ENCODE assay signal across 8 mouse cellular contexts in genomic region chrX:166477393-166477792, GRCm38 (mm10). TPM values are rescaled to one million over a fixed set of nuclear protein-coding genes. Genes with fewer than 3 reads are reported as not detected.
DNase-seq lines count a peak whose midpoint lies in the region; ATAC-seq lines count a peak whose summit lies in the region.

No protein-coding gene starts in this region.

- no peak for DNase-seq in kidney, adult 18-20 months
- no peak for DNase-seq in ovary, adult 18-20 months (ENCODE audit: low spot score)
- no peak for DNase-seq in layer of hippocampus, adult 11-12 months (ENCODE audit: low spot score)
- no peak for DNase-seq in left cerebral cortex, adult 9 months (ENCODE audit: low spot score in 2 of 2)

- peak overlapping the region; percentile 63 for H3K4me3 ChIP-seq in kidney, embryonic 15.5 days (replicated peaks)
- H3K4me3 ChIP-seq in embryonic facial prominence, embryonic 12.5 days: 0 out of 2 replicates have a peak overlapping the region, but pooled peaks have one; percentile 10
- H3K4me3 ChIP-seq in hindbrain, embryonic 16.5 days (ENCODE audit: low read length): peak overlapping the region; percentile 14; the same call in 1 of the 2 replicates
- H3K4me3 ChIP-seq in midbrain, embryonic 13.5 days (replicated peaks): no peak overlapping the region

- no peak for ATAC-seq in kidney, embryonic 15.5 days (replicated peaks; ENCODE audit: low FRiP score)
- ATAC-seq in embryonic facial prominence, embryonic 12.5 days (ENCODE audit: insufficient number of reproducible peaks, insufficient read depth, low FRiP score, low TSS enrichment): no peak
- ATAC-seq in hindbrain, embryonic 16.5 days: no peak
- no peak for ATAC-seq in midbrain, embryonic 13.5 days

- H3K9me3 ChIP-seq in kidney, embryonic 15.5 days (replicated peaks): no peaks in the 10 kb centered on the region
- no peaks in the 10 kb centered on the region for H3K9me3 ChIP-seq in embryonic facial prominence, embryonic 12.5 days
- H3K9me3 ChIP-seq in hindbrain, embryonic 16.5 days (ENCODE audit: control insufficient read depth, low read length): no peaks in the 10 kb centered on the region
- no peaks in the 10 kb centered on the region for H3K9me3 ChIP-seq in midbrain, embryonic 13.5 days

- H3K27ac ChIP-seq in kidney, embryonic 15.5 days: no peak overlapping the region
- H3K27ac ChIP-seq in embryonic facial prominence, embryonic 12.5 days: no peak overlapping the region
- no peak overlapping the region for H3K27ac ChIP-seq in hindbrain, embryonic 16.5 days (ENCODE audit: low read depth, low read length)
- no peak overlapping the region for H3K27ac ChIP-seq in midbrain, embryonic 13.5 days

- 45% methylated on average over 6 of the region's 6 CpGs for WGBS in kidney, embryonic 15.5 days
- WGBS in embryonic facial prominence, embryonic 12.5 days: 62% methylated on average over 6 of the region's 6 CpGs
- 62% methylated on average over 6 of the region's 6 CpGs for WGBS in hindbrain, embryonic 16.5 days
- WGBS in midbrain, embryonic 13.5 days: 78% methylated on average over 6 of the region's 6 CpGs

- no peak overlapping the region for H3K9ac ChIP-seq in kidney, embryonic 15.5 days
- H3K9ac ChIP-seq in embryonic facial prominence, embryonic 12.5 days: no peak overlapping the region
- H3K9ac ChIP-seq in hindbrain, embryonic 16.5 days (ENCODE audit: low read depth, low read length): no peak overlapping the region; the same call in 1 of the 2 replicates
- H3K9ac ChIP-seq in midbrain, embryonic 13.5 days (replicated peaks): no peak overlapping the region

- peak overlapping the region; percentile 59 for H3K4me2 ChIP-seq in kidney, embryonic 15.5 days
- peak overlapping the region; percentile 53 for H3K4me2 ChIP-seq in embryonic facial prominence, embryonic 12.5 days (replicated peaks)
- H3K4me2 ChIP-seq in hindbrain, embryonic 16.5 days (ENCODE audit: low read length): peak overlapping the region; percentile 61
- peak overlapping the region; percentile 64 for H3K4me2 ChIP-seq in midbrain, embryonic 13.5 days (replicated peaks)

- peaks cover 11% of the 10 kb centered on the region; the same call in 1 of the 2 replicates for H3K36me3 ChIP-seq in kidney, embryonic 15.5 days
- no peaks in the 10 kb centered on the region for H3K36me3 ChIP-seq in embryonic facial prominence, embryonic 12.5 days
- H3K36me3 ChIP-seq in hindbrain, embryonic 16.5 days (ENCODE audit: control insufficient read depth, insufficient read depth, low read length): no peaks in the 10 kb centered on the region
- no peaks in the 10 kb centered on the region for H3K36me3 ChIP-seq in midbrain, embryonic 13.5 days

- peaks cover 13% of the 10 kb centered on the region for H3K27me3 ChIP-seq in kidney, embryonic 15.5 days
- H3K27me3 ChIP-seq in embryonic facial prominence, embryonic 12.5 days: 0 out of 2 replicates have a peak, but pooled peaks cover 5% of the 10 kb centered on the region
- H3K27me3 ChIP-seq in hindbrain, embryonic 16.5 days (replicated peaks; ENCODE audit: control insufficient read depth, insufficient read depth, low read length): no peaks in the 10 kb centered on the region
- H3K27me3 ChIP-seq in midbrain, embryonic 13.5 days: 0 out of 2 replicates have a peak, but pooled peaks cover 2% of the 10 kb centered on the region

- peaks cover 7% of the 10 kb centered on the region; the same call in 1 of the 2 replicates for H3K4me1 ChIP-seq in kidney, embryonic 15.5 days
- no peaks in the 10 kb centered on the region for H3K4me1 ChIP-seq in embryonic facial prominence, embryonic 12.5 days
- no peaks in the 10 kb centered on the region; the same call in none of the 2 replicates for H3K4me1 ChIP-seq in hindbrain, embryonic 16.5 days (ENCODE audit: control insufficient read depth, insufficient read depth, low read depth, low read length)
- peaks cover 9% of the 10 kb centered on the region; the same call in 1 of the 2 replicates for H3K4me1 ChIP-seq in midbrain, embryonic 13.5 days (replicated peaks)

RNA-seq across cellular contexts. Expression of gene Rab9, which starts 2.3 kb away (rescaled TPM):
- 48.3 and 54.8 TPM in 2 replicates for polyA plus RNA-seq in kidney, embryonic 15.5 days (2015; fragmentation: Nextera tagmentation; extraction: Ambion mirVana)
- 57.7 and 59.9 TPM in 2 replicates for polyA plus RNA-seq in embryonic facial prominence, embryonic 12.5 days (2016; fragmentation: Nextera tagmentation; extraction: Ambion mirVana)
- 45.1 and 53.5 TPM in 2 replicates for polyA plus RNA-seq in hindbrain, embryonic 16.5 days (2015; fragmentation: Nextera tagmentation; extraction: Ambion mirVana)
- 40.7 and 50.2 TPM in 2 replicates for polyA plus RNA-seq in midbrain, embryonic 13.5 days (2015; fragmentation: Nextera tagmentation; extraction: Ambion mirVana)

RNA-seq across cellular contexts. Expression of gene Ofd1, which starts 36.9 kb away (rescaled TPM):
- 6.3 and 6.4 TPM in 2 replicates for polyA plus RNA-seq in kidney, embryonic 15.5 days (2015; fragmentation: Nextera tagmentation; extraction: Ambion mirVana)
- polyA plus RNA-seq in embryonic facial prominence, embryonic 12.5 days (2016; fragmentation: Nextera tagmentation; extraction: Ambion mirVana): 7.9 and 9.1 TPM in 2 replicates
- 5.6 and 6.0 TPM in 2 replicates for polyA plus RNA-seq in hindbrain, embryonic 16.5 days (2015; fragmentation: Nextera tagmentation; extraction: Ambion mirVana)
- 7.5 and 8.3 TPM in 2 replicates for polyA plus RNA-seq in midbrain, embryonic 13.5 days (2015; fragmentation: Nextera tagmentation; extraction: Ambion mirVana)

RNA-seq across cellular contexts. Expression of gene Trappc2, which starts 37.0 kb away (rescaled TPM):
- 24.3 and 26.1 TPM in 2 replicates for polyA plus RNA-seq in kidney, embryonic 15.5 days (2015; fragmentation: Nextera tagmentation; extraction: Ambion mirVana)
- polyA plus RNA-seq in embryonic facial prominence, embryonic 12.5 days (2016; fragmentation: Nextera tagmentation; extraction: Ambion mirVana): 29.8 and 31.2 TPM in 2 replicates
- 87.1 and 100 TPM in 2 replicates for polyA plus RNA-seq in hindbrain, embryonic 16.5 days (2015; fragmentation: Nextera tagmentation; extraction: Ambion mirVana)
- polyA plus RNA-seq in midbrain, embryonic 13.5 days (2015; fragmentation: Nextera tagmentation; extraction: Ambion mirVana): 77.0 and 85.4 TPM in 2 replicates

RNA-seq across cellular contexts. Expression of gene Tceanc, which starts 41.0 kb away (rescaled TPM):
- polyA plus RNA-seq in kidney, embryonic 15.5 days (2015; fragmentation: Nextera tagmentation; extraction: Ambion mirVana): 8.7 and 8.8 TPM in 2 replicates
- polyA plus RNA-seq in embryonic facial prominence, embryonic 12.5 days (2016; fragmentation: Nextera tagmentation; extraction: Ambion mirVana): 10.8 and 11.8 TPM in 2 replicates
- polyA plus RNA-seq in hindbrain, embryonic 16.5 days (2015; fragmentation: Nextera tagmentation; extraction: Ambion mirVana): 3.9 and 5.6 TPM in 2 replicates
- 9.4 and 10.1 TPM in 2 replicates for polyA plus RNA-seq in midbrain, embryonic 13.5 days (2015; fragmentation: Nextera tagmentation; extraction: Ambion mirVana)
